Mouse (Mus musculus) heart, embryonic 14.5 days (tissue): ENCODE measurements around the gene Asb15. TPM values are rescaled to one million over a fixed set of nuclear protein-coding genes. Genes with fewer than 3 reads are reported as not detected.

Source experiments
- ATAC-seq: fragments of 200-750 bp; cut with Nextera tagmentation; 2 replicates; pipeline ENCODE4 v1.8.0; 2017; ENCODE audit warnings: low read depth, moderate TSS enrichment; ENCODE audit not compliant: insufficient number of reproducible peaks, insufficient read depth, low FRiP score
- H3K27ac ChIP-seq, 2 experiments: fragments of 200-500 bp in 1 of 2; fragments of 300-500 bp in 1 of 2; sonication (generic) in 1 of 2; replicated peaks in 1 of 2; 2 replicates each; pipeline ENCODE4 v1.5.1; 2012 to 2014; ENCODE audit warnings: low read depth in 2 of 2, low read length in 2 of 2, control low read depth in 1 of 2, mild to moderate bottlenecking in 1 of 2, mixed read lengths in 1 of 2; ENCODE audit not compliant: control insufficient read depth in 1 of 2, insufficient read depth in 1 of 2
- H3K27me3 ChIP-seq: fragments of 300-500 bp; sonication (generic); 2 replicates; pipeline ENCODE4 v1.6.1; 2014; ENCODE audit warnings: mild to moderate bottlenecking, low read length, control low read depth; ENCODE audit not compliant: control insufficient read depth, insufficient read depth
- H3K36me3 ChIP-seq: fragments of 300-500 bp; sonication (generic); 2 replicates; pipeline ENCODE4 v1.6.1; 2014; ENCODE audit warnings: mild to moderate bottlenecking, control low read depth, low read length, mixed read lengths; ENCODE audit not compliant: control insufficient read depth, insufficient read depth
- H3K4me1 ChIP-seq, 2 experiments: fragments of 200-500 bp in 1 of 2; fragments of 300-500 bp in 1 of 2; sonication (generic) in 1 of 2; 2 replicates each; pipeline ENCODE4 v1.6.1; 2012 to 2014; ENCODE audit warnings: low read length in 2 of 2, control low read depth in 1 of 2, mixed read lengths in 1 of 2; ENCODE audit not compliant: control insufficient read depth in 2 of 2, insufficient read depth in 2 of 2
- H3K4me2 ChIP-seq: fragments of 300-500 bp; sonication (generic); 2 replicates; pipeline ENCODE4 v1.6.1; 2014; ENCODE audit warnings: mild to moderate bottlenecking, low read length
- H3K4me3 ChIP-seq, 2 experiments: fragments of 200-500 bp in 1 of 2; fragments of 300-500 bp in 1 of 2; sonication (generic) in 1 of 2; 2 replicates each; pipeline ENCODE4 v1.5.1; 2012 to 2014; ENCODE audit warnings: low read length in 2 of 2, mild to moderate bottlenecking in 2 of 2, control low read depth in 1 of 2, low read depth in 1 of 2, moderate library complexity in 1 of 2; ENCODE audit not compliant: control insufficient read depth in 1 of 2, insufficient read depth in 1 of 2
- H3K9ac ChIP-seq: fragments of 300-500 bp; sonication (generic); 2 replicates; pipeline ENCODE4 v1.6.1; 2014; ENCODE audit warnings: mild to moderate bottlenecking, low read length
- H3K9me3 ChIP-seq: fragments of 300-500 bp; sonication (generic); 2 replicates; pipeline ENCODE4 v1.6.1; 2016; ENCODE audit warnings: low read length, control low read depth; ENCODE audit not compliant: control insufficient read depth
- WGBS: fragments of 180-500 bp; shearing (Covaris S2); extraction: QIAGEN DNeasy Blood & Tissue Kit; methylation state at CpG from one replicate; pipeline ENCODE4 v1.1.7; 2014; 5-methylcytosine and 5-hydroxymethylcytosine counted together
- polyA plus RNA-seq: library from polyadenylated mRNA; unstranded; fragments of >200 nt; fragmentation: Nextera tagmentation; extraction: Ambion mirVana; gene quantifications from 2 replicates; pipeline ENCODE4 v1.2.1, GENCODE M21; 2014

Gene Asb15
- polyA plus RNA-seq, 1 experiment from 2014 or later = 0.49 TPM

GRCm38 (mm10) chr6:24616746-24617145 lies 88.8 kb downstream of the Asb15 start:
- Histone ChIP-seq H3K9ac (no peak overlapping the region), H3K27me3 (no peaks in the 10 kb centered on the region), H3K36me3 (peaks cover 75% of the 10 kb centered on the region), H3K9me3 (no peaks in the 10 kb centered on the region), H3K4me2 (no peak overlapping the region), H3K4me3 (no peak overlapping the region), H3K4me1 (peaks cover 0 to 8% of the 10 kb centered on the region in 2 experiments; a peak in 2 of 4 replicates), H3K27ac (no peak overlapping the region)
- ATAC-seq = no peak
- 74% methylated on average over 4 of the region's 4 CpGs for WGBS

- H3K9me3 ChIP-seq = no peaks in the 10 kb centered on the region
- peaks cover 80% of the 10 kb centered on the region for H3K36me3 ChIP-seq
- ATAC-seq = no peak
- no peaks in the 10 kb centered on the region for H3K4me1 ChIP-seq
- no peak overlapping the region for H3K9ac ChIP-seq
- H3K27ac ChIP-seq = no peak overlapping the region
- no peak overlapping the region for H3K4me3 ChIP-seq
- no peaks in the 10 kb centered on the region for H3K27me3 ChIP-seq
- WGBS = 64% methylated on average over 6 of the region's 6 CpGs
- no peak overlapping the region for H3K4me2 ChIP-seq
Measured at GRCm38 (mm10) chr6:24619285-24620045, 91.5 kb downstream of the Asb15 start.

GRCm38 (mm10) chr6:24620936-24621335 lies 93.0 kb downstream of the Asb15 start:
- ATAC-seq = no peak
- Histone ChIP-seq H3K4me3 (no peak overlapping the region), H3K27me3 (no peaks in the 10 kb centered on the region), H3K4me1 (no peaks in the 10 kb centered on the region), H3K27ac (no peak overlapping the region), H3K9ac (no peak overlapping the region), H3K9me3 (no peaks in the 10 kb centered on the region), H3K36me3 (peaks cover 75% of the 10 kb centered on the region), H3K4me2 (no peak overlapping the region)
- 63% methylated on average over 2 of the region's 2 CpGs for WGBS

GRCm38 (mm10) chr6:24622098-24622497 lies 94.2 kb downstream of the Asb15 start:
- peaks cover 70% of the 10 kb centered on the region for H3K36me3 ChIP-seq
- no peak overlapping the region for H3K27ac ChIP-seq
- no peak overlapping the region for H3K4me2 ChIP-seq
- H3K4me1 ChIP-seq = no peaks in the 10 kb centered on the region
- no peak overlapping the region for H3K9ac ChIP-seq
- H3K9me3 ChIP-seq = no peaks in the 10 kb centered on the region
- H3K27me3 ChIP-seq = no peaks in the 10 kb centered on the region
- H3K4me3 ChIP-seq = no peak overlapping the region
- no peak for ATAC-seq
- WGBS = 65% methylated on average over 2 of the region's 2 CpGs

Other genes starting within 250 kb of the Asb15 start
- 0.23 and 0.49 TPM in 2 replicates for gene Iqub, start 13.1 kb upstream of the Asb15 start, polyA plus RNA-seq
- 794 and 834 TPM in 2 replicates for gene Ndufa5, start 131 bp upstream of the Asb15 start, polyA plus RNA-seq
- gene Lmod2, start 69.6 kb downstream of the Asb15 start, polyA plus RNA-seq = 54.6 and 56.9 TPM in 2 replicates
- 43.8 and 49.7 TPM in 2 replicates for gene Wasl, start 136.9 kb downstream of the Asb15 start, polyA plus RNA-seq
- gene Hyal6, start 205.1 kb downstream of the Asb15 start, polyA plus RNA-seq = not detected in 2 replicates
- gene Hyal4, start 220.2 kb downstream of the Asb15 start, polyA plus RNA-seq = not detected in 2 replicates